Mouse (Mus musculus) hindbrain, embryonic 15.5 days (tissue): ENCODE measurements around the gene Mau2. TPM values are rescaled to one million over a fixed set of nuclear protein-coding genes. Genes with fewer than 3 reads are reported as not detected.

Experiments
- ATAC-seq: fragments of 200-750 bp; cut with Nextera tagmentation; 2 replicates; pipeline ENCODE4 v1.8.0; 2017; ENCODE audit warnings: low read depth, moderate number of reproducible peaks, moderate TSS enrichment; ENCODE audit not compliant: low FRiP score
- H3K27ac ChIP-seq: fragments of 300-500 bp; sonication (generic); replicated peaks from 2 replicates; pipeline ENCODE4 v1.5.1; 2015; ENCODE audit warnings: mild to moderate bottlenecking, inconsistent platforms
- H3K27me3 ChIP-seq: fragments of 300-500 bp; sonication (generic); 2 replicates; pipeline ENCODE4 v1.6.1; 2015; ENCODE audit warnings: control low read depth, inconsistent platforms
- H3K36me3 ChIP-seq: fragments of 300-500 bp; sonication (generic); 2 replicates; pipeline ENCODE4 v1.6.1; 2015; ENCODE audit warnings: control low read depth, inconsistent platforms
- H3K4me1 ChIP-seq: fragments of 300-500 bp; sonication (generic); replicated peaks from 2 replicates; pipeline ENCODE4 v1.6.1; 2015; ENCODE audit warnings: control low read depth, inconsistent platforms
- H3K4me2 ChIP-seq: fragments of 300-500 bp; sonication (generic); 2 replicates; pipeline ENCODE4 v1.6.1; 2015; ENCODE audit warnings: moderate library complexity, mild to moderate bottlenecking, inconsistent platforms
- H3K4me3 ChIP-seq: fragments of 300-500 bp; sonication (generic); 2 replicates; pipeline ENCODE4 v1.5.1; 2015; ENCODE audit warnings: mild to moderate bottlenecking, inconsistent platforms
- H3K9ac ChIP-seq: fragments of 300-500 bp; sonication (generic); 2 replicates; pipeline ENCODE4 v1.6.1; 2015; ENCODE audit warnings: inconsistent platforms
- H3K9me3 ChIP-seq: fragments of 300-500 bp; sonication (generic); 2 replicates; pipeline ENCODE4 v1.6.1; 2016; ENCODE audit warnings: control low read depth, inconsistent platforms
- WGBS: fragments of 180-500 bp; shearing (Covaris S2); methylation state at CpG from one replicate; pipeline ENCODE4 v1.1.7; 2015; 5-methylcytosine and 5-hydroxymethylcytosine counted together
- polyA plus RNA-seq: library from polyadenylated mRNA; unstranded; fragments of >200 nt; fragmentation: Nextera tagmentation; extraction: Ambion mirVana; gene quantifications from 2 replicates; pipeline ENCODE4 v1.2.1, GENCODE M21; 2015

The Mau2 gene
- polyA plus RNA-seq, 1 experiment from 2014 or later = 72.2 TPM

DNA sequence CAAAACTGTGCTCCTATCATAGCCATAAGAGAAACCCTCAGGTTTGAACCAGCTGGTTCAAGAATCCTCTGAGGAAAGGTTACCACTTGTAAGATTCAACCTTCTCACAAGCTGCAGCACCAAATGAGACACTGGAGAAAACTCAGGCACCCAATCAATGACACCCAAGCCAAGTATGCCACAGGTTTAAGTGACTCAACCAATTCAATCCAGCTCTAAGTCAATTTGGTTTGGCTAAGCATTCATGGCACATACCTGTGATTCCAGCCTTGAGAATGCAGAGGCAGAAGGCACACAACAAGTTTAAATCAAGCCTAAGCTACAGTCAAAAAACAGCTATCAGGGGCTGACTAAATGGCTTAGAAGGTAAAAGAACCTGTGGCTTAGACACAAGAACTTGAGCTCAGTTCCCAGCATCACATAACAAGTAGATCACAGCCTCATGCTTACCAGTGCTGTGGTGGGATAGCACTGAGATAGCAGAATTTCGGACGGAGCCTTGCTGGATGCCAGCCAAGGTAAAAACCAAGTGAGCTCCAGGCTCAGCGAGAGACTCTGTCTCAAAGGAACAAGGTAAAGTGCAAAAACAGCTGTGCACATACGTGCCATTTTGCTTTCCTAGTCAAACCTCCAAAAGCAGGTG, 75.1 kb downstream of the Mau2 start:
- Histone ChIP-seq H3K4me3 (no peak overlapping the region), H3K4me1 (peaks cover 16% of the 10 kb centered on the region), H3K9ac (no peak overlapping the region), H3K9me3 (no peaks in the 10 kb centered on the region), H3K27ac (no peak overlapping the region), H3K4me2 (no peak overlapping the region), H3K27me3 (no peaks in the 10 kb centered on the region), H3K36me3 (no peaks in the 10 kb centered on the region)
- 76% methylated on average over 4 of the region's 4 CpGs for WGBS
- ATAC-seq = no peak

Other genes with a start within 250 kb of the Mau2 start
- 31.1 and 38.7 TPM in 2 replicates for gene Gmip, start 234.1 kb downstream of the Mau2 start, polyA plus RNA-seq
- 0.69 and 0.75 TPM in 2 replicates for gene Lpar2, start 220.3 kb downstream of the Mau2 start, polyA plus RNA-seq
- 59.4 and 59.5 TPM in 2 replicates for gene Pbx4, start 210.2 kb downstream of the Mau2 start, polyA plus RNA-seq
- 6.7 and 6.9 TPM in 2 replicates for gene Cilp2, start 155.0 kb downstream of the Mau2 start, polyA plus RNA-seq
- gene Tssk6, start 140.6 kb downstream of the Mau2 start, polyA plus RNA-seq = 3.5 and 4.3 TPM in 2 replicates
- 196 and 197 TPM in 2 replicates for gene Ndufa13, start 140.2 kb downstream of the Mau2 start, polyA plus RNA-seq
- gene Yjefn3, start 140.0 kb downstream of the Mau2 start, polyA plus RNA-seq = 10.1 and 13.8 TPM in 2 replicates
- 31.7 and 33.1 TPM in 2 replicates for gene Gatad2a, start 46.4 kb downstream of the Mau2 start, polyA plus RNA-seq
- 55.5 and 57.6 TPM in 2 replicates for gene Sugp1, start 79 bp upstream of the Mau2 start, polyA plus RNA-seq
- gene Tm6sf2, start 30.2 kb upstream of the Mau2 start, polyA plus RNA-seq = 0.97 and 2.8 TPM in 2 replicates
- gene Hapln4, start 40.7 kb upstream of the Mau2 start, polyA plus RNA-seq = 0.87 and 1.3 TPM in 2 replicates
- gene Ncan, start 78.1 kb upstream of the Mau2 start, polyA plus RNA-seq = 165 and 193 TPM in 2 replicates
- gene Nr2c2ap, start 88.6 kb upstream of the Mau2 start, polyA plus RNA-seq = 38.3 and 42.8 TPM in 2 replicates
- gene Rfxank, start 96.4 kb upstream of the Mau2 start, polyA plus RNA-seq = 13.0 and 13.6 TPM in 2 replicates
- 54.6 and 55.1 TPM in 2 replicates for gene Borcs8, start 96.8 kb upstream of the Mau2 start, polyA plus RNA-seq
- 0.48 and 0.80 TPM in 2 replicates for gene Mef2b, start 97.0 kb upstream of the Mau2 start, polyA plus RNA-seq
- gene Tmem161a, start 129.6 kb upstream of the Mau2 start, polyA plus RNA-seq = 47.3 and 53.1 TPM in 2 replicates
- 8.2 and 10.2 TPM in 2 replicates for gene Slc25a42, start 169.6 kb upstream of the Mau2 start, polyA plus RNA-seq
- 89.2 and 90.9 TPM in 2 replicates for gene Sugp2, start 191.5 kb upstream of the Mau2 start, polyA plus RNA-seq
- gene Armc6, start 191.7 kb upstream of the Mau2 start, polyA plus RNA-seq = 107 and 114 TPM in 2 replicates
- 30.8 and 36.5 TPM in 2 replicates for gene Homer3, start 240.1 kb upstream of the Mau2 start, polyA plus RNA-seq